Mouse (Mus musculus) mouse embryonic stem cell (cell line): ENCODE results near the gene Bcl7b.

ENCODE experiments used
- in situ Hi-C, 2 experiments: fragments of 300-500 bp; cut with MboI; formaldehyde crosslinking; loops; 1 replicate in 1 of 2; 3 replicates in 1 of 2; pipeline ENCODE4 v1.14.3; 2019 to 2020; ENCODE audit warnings: low sequenced_read_pairs in 2 of 2, low pct_unique_long_range_greater_than_20kb in 1 of 2, mixed read lengths in 1 of 2; ENCODE audit not compliant: unreplicated experiment in 1 of 2

The Bcl7b gene

GRCm38 (mm10) chr5:135162361-135162760 lies 5.7 kb upstream of the Bcl7b start:
- in situ Hi-C loops, result no loop called here

DNA sequence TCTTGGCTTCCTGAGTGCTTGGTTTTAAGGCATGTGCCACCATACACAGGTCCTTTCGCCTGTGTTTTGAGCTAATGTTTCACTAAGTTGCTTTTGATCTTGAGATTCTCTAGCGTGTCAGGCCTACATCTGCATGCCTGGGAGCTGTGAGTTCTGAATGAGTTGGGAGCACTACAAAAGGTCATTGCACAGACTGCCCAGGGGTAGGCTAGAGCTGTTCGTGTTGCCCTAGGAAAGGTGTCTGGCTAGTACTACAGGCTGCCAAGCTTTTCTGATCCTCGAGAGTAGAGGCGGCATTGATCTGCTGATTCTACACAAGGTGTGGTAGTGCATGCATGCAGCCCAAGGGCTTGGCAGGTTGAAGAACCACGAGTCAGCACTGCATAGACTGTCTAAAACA lies 5.3 kb upstream of the Bcl7b start:
- in situ Hi-C loops, result no loop called here

GRCm38 (mm10) chr5:135166909-135167308 lies 1.2 kb upstream of the Bcl7b start:
- in situ Hi-C loops, result no loop called here

DNA sequence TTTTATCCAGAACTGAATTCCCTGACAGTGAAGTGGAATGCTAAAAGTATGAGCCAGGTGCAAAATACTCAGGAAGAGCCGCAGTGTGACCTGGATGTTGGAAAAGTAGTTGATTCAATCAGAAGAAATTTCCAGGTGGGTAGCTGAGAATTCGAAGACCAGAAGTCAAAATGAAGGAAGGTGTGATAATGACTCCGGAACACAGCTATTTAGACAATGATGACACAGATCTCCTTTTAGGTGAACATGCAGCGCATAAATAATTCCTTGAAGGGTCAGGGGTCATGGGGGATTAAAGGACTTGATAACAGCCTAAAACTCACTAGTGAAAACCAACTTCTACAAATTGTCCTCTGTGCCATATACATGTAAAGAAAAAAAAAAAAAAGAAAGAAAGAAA lies 614 bp upstream of the Bcl7b start:
- in situ Hi-C loops, result no loop called here

DNA sequence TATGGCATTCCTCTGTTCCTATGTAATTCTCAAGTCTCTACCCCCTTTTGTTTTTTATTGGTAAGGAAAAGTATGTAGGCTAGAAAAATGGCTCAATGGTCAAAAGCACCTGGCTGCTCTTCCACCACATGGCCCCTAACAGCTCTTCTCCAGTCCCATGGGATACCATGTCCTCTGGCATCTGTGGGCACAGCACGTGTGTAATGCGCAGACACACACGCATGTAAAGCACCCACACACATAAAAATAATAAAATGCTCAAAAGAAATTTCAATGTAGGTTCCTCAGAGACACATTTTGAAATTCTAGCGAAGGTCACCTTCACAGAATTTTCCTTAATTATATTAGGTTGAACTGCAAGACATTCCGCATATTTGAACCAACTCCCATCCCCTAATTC lies 1.4 kb downstream of the Bcl7b start:
- in situ Hi-C loops, result no loop called here

- in situ Hi-C loops, result no loop called here
Observed at GRCm38 (mm10) chr5:135171688-135172220, 3.7 kb downstream of the Bcl7b start.

GRCm38 (mm10) chr5:135172986-135173385 lies 4.9 kb downstream of the Bcl7b start:
- in situ Hi-C loops, result no loop called here

DNA sequence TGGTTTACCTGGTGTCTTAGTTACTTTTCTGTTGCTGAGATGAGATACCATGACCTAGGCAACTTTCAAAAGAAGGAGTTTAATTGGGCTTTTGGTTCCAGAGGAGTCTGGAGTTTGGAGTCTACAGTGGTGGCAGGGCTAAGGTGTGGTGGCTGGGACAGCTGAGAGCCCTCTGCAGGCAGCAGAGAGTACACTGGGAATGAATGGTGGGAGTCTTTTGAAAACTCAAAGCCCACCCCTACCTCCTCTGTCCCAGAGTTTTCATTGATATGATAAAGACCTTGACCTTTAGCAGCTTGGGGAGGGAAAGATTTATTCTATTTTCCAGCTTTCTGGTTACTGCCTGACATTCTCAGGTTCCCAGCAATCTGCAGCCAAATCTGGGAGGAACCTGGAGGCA lies 7.0 kb downstream of the Bcl7b start:
- in situ Hi-C loops, result no loop called here

DNA sequence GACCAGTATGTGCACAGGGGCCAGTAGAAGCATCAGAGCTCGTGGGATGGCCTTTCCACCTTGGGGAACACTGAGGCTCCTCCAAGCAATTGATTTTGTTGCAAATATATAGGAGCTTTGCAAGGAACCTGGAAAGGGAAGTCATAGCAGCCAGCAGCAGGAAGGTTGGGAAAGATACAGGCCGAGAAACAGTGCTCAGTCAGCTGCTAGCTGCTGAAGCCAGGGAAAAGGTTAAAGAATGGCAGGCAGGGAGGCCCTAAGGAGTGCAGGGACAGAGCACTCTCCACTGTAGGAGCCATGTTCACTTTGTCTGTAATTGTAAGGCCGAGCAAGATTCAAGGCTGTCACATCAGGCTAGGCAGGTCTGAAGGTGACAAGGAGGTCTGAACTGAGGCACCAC lies 10.4 kb downstream of the Bcl7b start:
- in situ Hi-C loops, result no loop called here

- in situ Hi-C loops, result no loop called here
Observed at GRCm38 (mm10) chr5:135178996-135179395, 10.9 kb downstream of the Bcl7b start.

DNA sequence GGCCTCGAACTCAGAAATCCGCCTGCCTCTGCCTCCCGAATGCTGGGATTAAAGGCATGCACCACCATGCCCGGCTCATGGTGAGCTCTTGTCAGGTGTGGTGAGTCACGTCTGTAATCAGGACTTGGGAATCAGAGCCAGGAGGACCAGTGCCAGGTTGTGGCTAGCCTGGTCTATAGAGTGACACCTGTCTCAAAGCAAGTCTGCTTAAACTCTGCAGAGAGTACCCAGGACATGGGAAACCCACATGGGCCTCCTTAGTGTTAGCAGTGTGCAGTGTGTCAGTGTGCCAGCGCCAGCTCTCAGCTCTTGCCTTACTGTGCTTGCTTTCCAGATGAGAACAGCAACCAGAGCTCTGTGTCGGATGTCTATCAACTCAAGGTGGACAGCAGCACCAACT lies 11.5 kb downstream of the Bcl7b start:
- in situ Hi-C loops, result no loop called here

DNA sequence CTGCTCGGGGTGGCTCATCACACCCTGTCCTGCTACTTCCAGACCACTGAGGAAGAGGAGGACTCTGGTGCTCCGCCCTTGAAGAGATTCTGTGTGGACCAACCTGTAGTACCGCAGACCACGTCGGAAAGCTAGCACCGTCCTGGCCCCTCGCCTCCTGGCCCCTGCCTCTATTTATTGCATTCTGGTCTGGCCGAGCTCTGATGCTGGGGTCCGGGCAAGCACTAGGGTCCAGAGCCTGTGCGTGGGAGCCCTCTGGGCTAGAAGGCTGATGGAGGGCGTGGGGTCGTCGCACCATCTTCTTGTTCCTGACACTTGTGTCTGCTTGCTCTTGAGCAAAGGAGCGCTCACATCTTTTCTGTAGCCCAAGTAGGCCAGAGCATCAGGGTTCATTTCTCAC lies 12.7 kb downstream of the Bcl7b start:
- in situ Hi-C loops, result no loop called here

GRCm38 (mm10) chr5:135181776-135182175 lies 13.7 kb downstream of the Bcl7b start:
- in situ Hi-C loops, result no loop called here

GRCm38 (mm10) chr5:135183131-135183861 lies 15.2 kb downstream of the Bcl7b start:
- in situ Hi-C loops, result no loop called here

DNA sequence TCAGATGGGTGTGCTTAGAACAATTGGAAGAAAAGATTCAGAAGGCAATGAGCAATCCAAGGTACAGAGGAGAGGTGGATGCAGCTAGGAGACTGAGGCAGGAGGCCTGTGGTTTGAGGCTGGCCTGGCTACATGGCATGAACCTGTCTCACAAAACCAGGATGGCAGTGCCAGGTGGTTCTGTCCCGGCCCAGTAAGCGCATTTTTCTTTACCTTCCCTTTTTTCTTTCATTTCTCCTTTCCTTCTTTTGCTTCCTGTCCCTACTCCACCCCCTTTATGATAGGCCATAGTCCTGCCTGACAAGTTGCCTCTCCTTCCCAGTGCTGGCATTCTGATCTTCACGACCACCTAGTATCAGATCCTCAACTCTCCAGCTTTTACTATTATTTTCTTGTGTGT lies 16.9 kb downstream of the Bcl7b start:
- in situ Hi-C loops, result no loop called here

- in situ Hi-C loops, result no loop called here
Observed at GRCm38 (mm10) chr5:135185596-135185995, 17.5 kb downstream of the Bcl7b start.

DNA sequence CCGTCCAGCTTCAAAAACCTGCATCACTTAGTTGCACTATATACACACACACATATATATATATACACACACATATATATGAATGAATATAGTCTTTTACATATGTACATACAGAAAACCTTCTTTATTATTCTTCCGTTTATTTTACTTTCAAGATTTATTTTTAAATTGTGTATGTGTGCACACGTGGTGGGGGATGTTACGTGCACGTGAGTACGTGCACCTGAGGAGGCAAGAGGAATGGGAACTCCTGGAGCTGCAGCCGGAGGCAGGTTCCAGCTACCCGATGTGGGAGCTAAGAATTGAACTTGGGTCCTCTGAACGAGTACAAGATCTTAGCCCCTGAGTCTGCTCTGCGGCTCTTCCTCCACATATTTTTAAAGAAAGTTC lies 18.1 kb downstream of the Bcl7b start:
- in situ Hi-C loops, result no loop called here

DNA sequence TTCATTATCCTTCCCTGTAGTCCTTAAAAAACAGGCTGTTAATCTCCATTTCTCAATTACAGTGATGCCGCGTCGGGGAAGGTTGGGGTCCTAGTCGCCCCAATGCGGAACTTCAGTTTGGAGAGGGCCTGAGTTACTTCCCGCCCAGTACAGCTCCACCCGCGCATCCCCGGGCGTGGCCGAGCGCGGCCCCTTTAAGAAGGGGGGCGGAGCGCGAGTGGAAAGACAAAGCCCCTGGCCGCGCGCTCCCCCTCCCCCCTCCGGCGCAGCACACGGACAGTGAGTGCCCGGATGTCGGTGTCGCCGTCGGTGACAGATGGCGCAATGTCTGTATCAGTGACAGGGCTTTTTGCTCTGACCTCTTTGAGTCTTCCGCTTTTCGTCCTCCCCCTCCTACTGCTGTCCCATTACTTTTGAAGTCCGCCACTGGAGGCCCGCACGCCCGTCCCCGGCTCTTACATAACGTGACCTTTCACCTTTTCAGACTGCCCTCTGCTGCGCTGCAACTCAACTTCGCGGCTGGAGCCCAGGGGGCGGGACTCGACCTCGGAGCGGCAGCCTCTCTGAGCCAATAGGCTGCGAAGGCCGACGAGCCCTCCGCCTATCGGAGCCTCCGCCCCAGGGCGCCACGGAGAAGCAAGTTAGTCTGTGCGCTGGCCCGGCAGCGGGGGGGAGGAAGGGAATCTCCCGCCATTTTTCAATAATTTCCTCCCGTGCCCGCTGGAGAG lies 18.7 kb downstream of the Bcl7b start, which contains the start of gene Baz1b:
Gene Baz1b (plus strand): TSS at position 644 of the 728 bp plus-strand sequence.
- in situ Hi-C loops, result no loop called here

DNA sequence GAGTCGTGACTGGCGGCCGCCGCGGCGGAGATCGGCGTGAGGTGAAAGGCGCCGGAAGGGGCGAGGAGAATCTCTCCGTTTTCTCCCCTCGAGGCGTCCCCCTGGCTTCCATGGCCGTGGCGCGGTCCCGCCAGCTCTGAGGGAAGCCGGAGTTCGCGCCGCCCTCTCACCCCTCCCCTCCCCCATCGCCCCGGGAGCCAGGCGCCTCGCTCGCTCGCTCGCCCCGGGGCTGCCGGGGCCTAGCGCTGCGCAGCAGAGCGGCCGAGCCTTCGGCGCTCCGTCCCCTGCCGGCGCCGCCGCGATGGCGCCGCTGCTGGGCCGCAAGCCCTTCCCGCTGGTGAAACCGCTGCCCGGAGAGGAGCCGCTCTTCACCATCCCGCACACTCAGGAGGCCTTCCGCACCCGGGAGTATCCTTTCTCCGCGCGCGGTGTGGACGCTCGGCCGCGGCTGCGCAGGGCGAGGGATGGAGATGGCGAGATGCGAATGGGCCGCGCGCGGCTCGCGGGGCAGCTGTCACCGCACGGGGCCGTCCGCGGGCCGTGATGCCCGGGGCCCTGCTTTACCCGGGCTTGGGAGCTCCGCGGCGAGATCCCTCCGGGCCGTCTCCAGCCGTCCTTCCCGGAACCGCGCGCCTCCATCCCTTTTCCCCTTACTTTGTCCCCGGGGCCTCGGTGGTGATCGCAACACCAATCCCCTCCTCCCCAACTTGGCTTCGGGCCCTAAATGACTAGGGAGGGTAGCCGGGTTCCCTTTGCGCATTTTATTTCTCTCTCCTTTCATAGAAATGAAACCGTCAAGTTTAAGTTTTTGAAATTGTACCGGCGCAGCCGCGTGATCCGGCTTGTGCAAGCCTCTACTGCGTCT lies 19.5 kb downstream of the Bcl7b start:
- in situ Hi-C loops, result no loop called here
